Mouse (Mus musculus): ENCODE measurements at regions not wholly inside any gene's neighbourhood (a gene's known extent, or its start where the extent isn't known, plus 50 kb on each side); places are given as distances from the start of the nearest gene placed in this dataset.

GRCm38 (mm10) chr16:24326046-24326445 lies 67.3 kb upstream of the Lpp start:
- TF ChIP-seq POLR2A (IDR thresholded peaks at IDR 0.05; ENCODE audit: low read depth, low read length): no peak
- no peak for TF ChIP-seq CTCF (IDR thresholded peaks at IDR 0.05; ENCODE audit: extremely low read depth, insufficient read depth, insufficient read length, insufficient replicate concordance)

All from spleen, adult 2 months (tissue).